Mouse (Mus musculus) testis, adult 2 months (tissue): Measurements from ENCODE around the gene Rhbdd1.

ENCODE experiments used
- CTCF ChIP-seq: fragments of 200-500 bp; IDR thresholded peaks from 2 replicates; pipeline ENCODE4 v1.5.1; 2012; ENCODE audit warnings: low read depth, mild to moderate bottlenecking, inconsistent platforms, low read length, moderate library complexity; ENCODE audit not compliant: control insufficient read depth, insufficient read depth, insufficient replicate concordance
- POLR2A ChIP-seq: fragments of 200-500 bp; IDR thresholded peaks from 2 replicates; pipeline ENCODE4 v1.6.1; 2012; ENCODE audit warnings: low read depth, mild to moderate bottlenecking, inconsistent platforms, low read length, moderate library complexity; ENCODE audit not compliant: control insufficient read depth

DNA sequence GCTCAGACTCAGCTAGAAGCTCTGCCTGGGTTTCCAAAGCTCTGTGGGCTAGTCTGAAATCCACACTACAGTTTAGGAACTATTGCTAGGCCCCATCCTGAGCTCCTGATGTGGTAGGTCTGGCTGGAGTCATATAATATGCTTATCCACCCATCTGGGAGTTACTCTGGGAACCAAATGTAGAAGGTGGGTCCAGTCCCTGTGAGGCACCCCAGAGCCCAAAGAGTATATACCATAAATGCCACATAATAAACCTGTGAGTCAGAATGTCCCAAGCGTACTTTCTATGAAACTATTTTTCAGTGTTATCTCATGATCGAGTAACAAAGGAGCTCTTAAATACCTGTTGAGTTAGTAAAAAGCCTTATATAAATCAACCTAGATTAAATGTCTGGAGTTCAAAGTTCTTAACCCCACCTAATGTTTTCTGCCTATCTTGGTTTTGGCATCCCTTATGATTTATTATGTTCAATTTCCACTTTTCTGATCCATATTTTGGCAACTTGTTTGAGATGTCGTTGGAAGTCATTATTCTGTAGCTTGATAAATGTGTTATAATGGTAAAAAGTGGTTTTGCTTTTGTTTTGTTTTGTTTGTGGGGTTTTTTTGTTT is 98.3 kb downstream of the Rhbdd1 start:
- TF ChIP-seq CTCF (no peak), POLR2A (no peak)
